Mouse (Mus musculus) embryonic fibroblast, embryonic 13.5 days (primary cell): ENCODE measurements at regions not wholly inside any gene's neighbourhood (a gene's known extent, or its start where the extent isn't known, plus 50 kb on each side); places are given as distances from the start of the nearest gene placed in this dataset.

ENCODE experiments used
- H3K27ac ChIP-seq: 2 replicates; pipeline ENCODE4 v1.5.1; 2012; ENCODE audit warnings: low read length, control low read depth, inconsistent platforms; ENCODE audit not compliant: insufficient read depth
- H3K4me1 ChIP-seq: 2 replicates; pipeline ENCODE4 v1.6.1; 2011; ENCODE audit warnings: low read length; ENCODE audit not compliant: control insufficient read depth, insufficient read depth
- H3K4me3 ChIP-seq: 2 replicates; pipeline ENCODE4 v1.5.1; 2011; ENCODE audit warnings: mild to moderate bottlenecking, control low read depth, low read length; ENCODE audit not compliant: insufficient read depth
- CTCF ChIP-seq: IDR thresholded peaks from 2 replicates; pipeline ENCODE4 v1.5.1; 2011; ENCODE audit warnings: mild to moderate bottlenecking, control low read depth, low read length, moderate library complexity, borderline replicate concordance; ENCODE audit not compliant: insufficient read depth
- POLR2A ChIP-seq: IDR thresholded peaks from 2 replicates; pipeline ENCODE4 v1.6.1; 2011; ENCODE audit warnings: low read depth, mild to moderate bottlenecking, control low read depth, low read length, moderate library complexity

GRCm38 (mm10) chr1:89402513-89403210 lies 51.9 kb upstream of the Agap1 start:
- no peaks in the 10 kb centered on the region for H3K4me1 ChIP-seq
- no peak overlapping the region for H3K27ac ChIP-seq
- no peak overlapping the region for H3K4me3 ChIP-seq
- TF ChIP-seq POLR2A = no peak
- no peak for TF ChIP-seq CTCF

GRCm38 (mm10) chr1:89403551-89404050 lies 51.0 kb upstream of the Agap1 start:
- no peak for TF ChIP-seq CTCF
- H3K4me1 ChIP-seq = no peaks in the 10 kb centered on the region
- no peak overlapping the region for H3K4me3 ChIP-seq
- H3K27ac ChIP-seq = no peak overlapping the region
